Mouse (Mus musculus) G1E-ER4 (cell line): ENCODE measurements around the gene Fgfr2. TPM values are rescaled to one million over a fixed set of nuclear protein-coding genes. Genes with fewer than 3 reads are reported as not detected.

Experiments
- GATA1 ChIP-seq: IDR thresholded peaks from one replicate; pipeline ENCODE4 v1.8.0; 2012; ENCODE audit warnings: low read length, inconsistent platforms
- polyA plus RNA-seq: library from polyadenylated mRNA; stranded (reverse); fragments of >175 nt; gene quantifications from 2 replicates; pipeline ENCODE4 v1.2.3, GENCODE M21; 2012

The Fgfr2 gene
- polyA plus RNA-seq, 1 experiment, result not detected

DNA sequence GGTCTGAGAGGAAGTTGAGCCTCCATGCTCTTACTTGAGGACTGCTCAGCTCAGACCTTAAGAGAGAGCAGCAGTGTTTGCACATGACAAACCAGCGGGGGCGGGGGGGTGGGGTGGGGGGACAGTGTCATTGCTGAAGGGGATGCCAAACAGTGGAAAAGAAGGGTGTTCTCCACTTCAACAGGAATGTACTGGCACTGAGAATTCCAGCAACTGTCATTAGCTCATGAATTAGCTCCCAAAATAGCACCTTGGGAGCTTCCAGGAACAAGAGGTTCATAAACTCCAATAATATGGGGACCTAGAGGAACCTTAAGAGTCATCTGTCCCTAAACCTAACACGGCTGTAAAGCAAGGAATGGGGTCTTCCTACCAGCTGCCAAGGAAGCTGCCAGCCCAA lies 680.0 kb downstream of the Fgfr2 start:
- no peak for TF ChIP-seq GATA1

DNA sequence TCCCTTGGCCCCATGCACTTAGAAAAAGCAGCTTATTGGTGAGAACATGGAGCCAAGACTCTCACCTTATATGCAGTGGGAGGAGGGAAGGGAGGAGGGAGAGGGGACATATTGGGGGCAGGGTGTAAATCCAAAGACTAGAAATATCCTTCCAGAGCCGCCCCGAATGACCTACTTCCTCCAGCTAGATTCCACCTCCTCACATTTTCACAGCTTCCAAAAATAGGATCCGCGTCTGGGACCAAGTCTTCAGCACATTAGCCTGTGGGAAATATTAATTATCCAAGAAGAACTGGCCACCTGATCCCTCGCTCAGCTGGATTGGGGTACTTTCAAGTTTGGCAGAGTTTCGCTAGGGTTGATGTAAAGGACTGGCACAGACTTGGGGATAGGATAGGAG lies 683.2 kb downstream of the Fgfr2 start:
- TF ChIP-seq GATA1, result no peak

DNA sequence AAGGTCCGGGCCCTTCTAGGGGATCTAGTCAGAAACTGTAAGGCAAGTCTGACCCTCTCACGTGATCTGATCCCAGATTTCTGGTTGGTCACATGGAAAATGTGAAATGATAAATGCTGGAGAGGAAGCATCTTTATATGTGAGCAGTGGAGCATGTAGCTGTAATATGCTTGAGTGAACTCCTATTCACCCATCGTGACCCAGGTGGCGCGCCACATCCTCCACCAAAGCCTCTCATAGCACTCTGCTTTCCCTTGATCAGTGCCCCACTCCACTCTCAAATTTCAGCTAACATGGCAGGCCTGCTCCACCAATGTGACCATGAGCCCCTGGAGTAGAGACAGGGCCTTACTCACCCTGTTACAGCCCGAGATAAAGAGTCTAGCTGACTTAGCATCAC lies 685.1 kb downstream of the Fgfr2 start:
- TF ChIP-seq GATA1, result no peak

DNA sequence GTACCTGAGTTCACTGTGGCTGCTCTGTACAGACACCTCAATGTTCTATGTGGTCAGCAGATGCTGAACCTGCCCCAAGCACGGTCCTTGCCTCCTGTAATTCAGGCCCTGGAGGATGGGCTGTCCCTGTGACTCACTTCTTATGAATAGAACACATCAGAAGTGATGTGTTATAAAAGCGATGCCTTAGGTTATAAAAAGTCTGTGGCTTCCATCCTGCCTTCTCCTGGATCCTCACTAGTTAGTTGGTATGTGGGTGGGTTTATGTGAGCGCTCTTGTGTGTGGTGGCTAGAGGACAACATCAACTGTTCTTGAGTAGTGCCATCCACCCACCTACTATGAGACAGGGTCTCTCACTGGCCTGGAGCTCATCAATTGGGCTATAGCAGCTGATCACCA lies 685.7 kb downstream of the Fgfr2 start:
- TF ChIP-seq GATA1, result no peak

DNA sequence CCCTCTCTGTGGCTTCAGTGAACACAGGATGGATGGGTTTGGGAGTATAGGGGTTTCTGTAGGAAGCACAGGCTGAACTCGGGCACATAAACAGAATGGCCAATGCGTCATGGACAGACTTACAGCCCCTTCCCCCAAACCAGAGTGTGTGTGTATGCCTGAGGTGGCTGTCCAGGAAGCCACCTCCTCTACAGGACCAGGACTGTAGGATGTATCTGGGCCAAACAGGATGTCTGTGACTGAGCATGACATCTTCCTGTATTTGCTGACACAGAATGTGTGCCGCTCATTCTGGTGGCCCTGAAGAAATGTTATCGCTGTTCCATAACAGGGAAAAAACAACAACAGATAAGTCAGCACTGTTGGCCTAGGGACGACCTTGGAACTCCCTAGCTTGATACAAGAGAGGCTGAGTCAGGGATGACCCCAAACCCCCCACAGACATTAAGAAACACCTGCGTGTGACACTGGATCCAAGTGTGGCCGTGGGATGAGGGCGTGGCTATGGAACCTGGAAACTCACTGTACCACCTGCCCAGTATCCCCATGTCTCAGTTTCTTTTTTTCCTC lies 687.6 kb downstream of the Fgfr2 start:
- no peak for TF ChIP-seq GATA1

DNA sequence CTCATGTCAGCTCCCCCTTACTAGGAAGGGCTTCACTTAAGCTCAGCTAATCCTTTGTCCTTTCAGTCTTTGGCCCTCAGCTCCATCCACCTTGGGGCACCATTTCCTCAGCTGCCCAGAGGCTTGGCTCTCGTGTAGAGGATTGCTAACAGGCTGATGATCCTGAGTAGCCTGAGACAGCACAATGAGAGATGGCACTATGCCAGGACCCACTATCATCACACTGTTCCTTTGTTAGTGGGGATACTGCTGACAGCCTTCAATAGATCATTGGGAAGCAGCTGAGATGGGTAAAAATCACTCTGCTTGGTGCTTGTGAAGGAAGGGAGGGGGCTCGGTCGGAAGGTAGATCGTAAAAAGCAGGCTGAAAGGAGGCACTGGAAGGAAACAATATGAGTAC lies 693.8 kb downstream of the Fgfr2 start:
- no peak for TF ChIP-seq GATA1

DNA sequence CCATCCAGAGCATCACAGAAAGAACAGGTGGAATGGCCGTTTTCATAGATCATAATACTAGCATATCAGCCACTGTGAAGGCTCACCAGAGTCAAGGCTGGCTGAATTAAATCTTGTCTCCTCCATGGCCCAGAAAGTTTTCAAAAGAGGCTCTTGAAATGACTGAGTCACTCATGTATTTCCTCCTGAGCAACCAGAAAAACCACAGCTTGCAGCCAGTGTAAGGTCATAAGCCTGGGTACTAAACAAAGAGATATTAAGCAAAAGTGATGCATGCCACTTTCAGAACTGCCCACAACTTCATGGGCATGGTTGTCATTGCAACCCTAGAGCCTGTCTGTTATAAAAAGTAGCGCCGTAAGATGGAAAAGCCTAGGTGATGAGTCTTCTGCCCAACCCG lies 694.8 kb downstream of the Fgfr2 start:
- TF ChIP-seq GATA1, result no peak

DNA sequence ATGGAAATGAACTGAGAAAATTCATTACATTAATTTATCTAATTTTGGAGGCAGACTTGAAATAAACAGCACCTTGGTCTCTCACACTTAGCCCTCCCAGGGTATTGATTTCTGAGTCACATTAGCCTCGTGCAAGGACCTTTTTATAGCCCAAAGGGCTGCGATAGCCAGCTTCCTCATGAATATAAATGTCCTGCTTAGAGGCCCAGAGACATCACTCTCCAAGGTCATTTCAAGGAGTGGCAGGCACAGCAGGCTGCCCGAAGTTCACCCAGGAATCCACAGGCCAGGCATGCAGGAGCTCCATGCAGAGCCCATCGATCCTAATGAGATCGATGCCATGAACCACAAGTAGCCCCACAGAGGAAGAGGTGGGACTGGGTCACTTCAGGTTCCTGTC lies 697.1 kb downstream of the Fgfr2 start:
- TF ChIP-seq GATA1, result no peak

DNA sequence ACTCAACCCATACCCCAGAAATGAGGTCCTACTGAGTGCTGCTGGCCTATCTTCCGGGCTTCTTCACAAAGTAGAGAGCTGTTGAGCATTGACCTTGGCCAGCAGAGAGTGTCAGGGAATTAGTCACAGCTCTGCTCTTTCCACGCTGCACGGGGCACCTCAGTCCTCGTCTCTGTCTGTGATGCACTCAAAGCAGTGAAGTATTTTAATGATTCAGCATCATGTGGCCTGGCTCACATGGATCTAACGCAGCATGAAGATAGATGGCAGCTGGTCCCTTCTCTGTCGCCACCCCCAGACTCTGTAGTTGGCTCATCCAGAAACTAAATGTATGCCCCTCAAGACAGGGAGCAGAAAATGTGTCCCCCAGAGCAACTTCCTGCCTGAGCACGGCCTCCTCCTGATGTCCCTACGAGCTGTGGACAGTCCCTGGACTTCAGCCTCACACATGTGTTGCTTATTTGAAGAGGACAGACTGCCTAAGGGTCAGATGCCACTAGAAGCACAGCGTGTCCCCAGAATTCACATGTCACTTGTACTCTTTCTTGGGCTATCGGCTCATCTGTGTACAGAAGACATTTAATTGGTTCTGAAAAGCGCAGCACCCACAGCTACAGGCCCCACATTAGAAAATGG lies 697.7 kb downstream of the Fgfr2 start:
- no peak for TF ChIP-seq GATA1

DNA sequence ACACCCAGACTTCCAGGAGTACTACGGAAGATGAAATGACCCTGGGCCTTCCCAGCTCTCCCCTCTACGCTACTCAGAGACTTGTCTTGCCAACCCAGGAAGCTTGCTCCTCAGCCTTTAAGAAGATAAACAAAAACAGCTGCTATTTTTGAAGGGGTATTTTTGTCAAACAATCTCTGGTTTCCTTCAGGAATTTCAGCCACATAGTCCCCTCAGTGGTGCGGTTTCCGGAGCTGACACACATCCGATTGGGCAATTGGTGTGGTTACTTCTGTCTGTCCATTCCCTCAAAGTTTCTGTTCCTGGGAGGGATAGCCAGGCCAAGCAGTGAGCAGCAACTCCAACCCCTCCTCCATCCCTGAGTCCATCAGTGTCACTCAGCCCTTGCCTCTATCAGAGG lies 699.6 kb downstream of the Fgfr2 start:
- TF ChIP-seq GATA1, result no peak

DNA sequence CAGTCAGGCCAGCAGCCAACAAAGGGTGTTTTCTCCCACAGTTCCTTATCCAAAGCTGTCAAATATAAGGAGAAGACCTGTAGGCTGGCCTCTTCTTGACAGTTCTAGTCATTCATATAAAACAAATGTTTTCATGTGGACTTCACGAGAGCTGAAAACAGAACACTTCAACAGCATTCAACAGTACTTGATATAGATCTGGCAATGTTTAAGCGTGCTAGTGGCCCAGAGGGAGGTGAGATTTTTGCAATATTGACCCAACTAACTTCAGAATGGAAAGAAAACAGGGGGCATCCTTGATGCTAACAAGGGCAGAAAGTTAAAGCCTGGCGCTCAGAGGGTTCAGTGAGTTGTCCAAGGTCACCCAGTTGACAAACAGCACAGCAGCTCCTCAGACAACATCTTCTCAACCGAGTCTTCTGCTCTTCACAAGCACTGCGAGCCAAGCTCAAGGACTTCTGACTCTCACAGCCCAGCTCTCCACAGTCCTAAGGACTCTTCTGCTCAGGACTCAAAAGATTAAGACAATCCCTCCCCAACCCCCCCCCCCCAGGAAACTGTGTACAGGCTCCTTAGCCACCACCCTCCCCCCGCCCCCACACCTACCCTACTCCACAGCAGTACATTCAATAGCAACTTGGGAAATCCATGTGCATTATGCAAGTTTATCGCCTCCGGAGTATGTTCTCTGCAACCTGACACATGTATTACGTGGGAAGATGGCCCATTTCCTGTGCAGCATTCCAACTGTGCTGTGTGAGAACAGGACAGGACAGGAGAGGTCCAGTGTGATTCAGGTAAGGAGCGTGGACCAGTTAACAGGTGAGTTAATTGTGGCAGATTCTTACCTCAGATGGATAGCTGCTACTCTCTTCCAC lies 703.5 kb downstream of the Fgfr2 start:
- no peak for TF ChIP-seq GATA1

DNA sequence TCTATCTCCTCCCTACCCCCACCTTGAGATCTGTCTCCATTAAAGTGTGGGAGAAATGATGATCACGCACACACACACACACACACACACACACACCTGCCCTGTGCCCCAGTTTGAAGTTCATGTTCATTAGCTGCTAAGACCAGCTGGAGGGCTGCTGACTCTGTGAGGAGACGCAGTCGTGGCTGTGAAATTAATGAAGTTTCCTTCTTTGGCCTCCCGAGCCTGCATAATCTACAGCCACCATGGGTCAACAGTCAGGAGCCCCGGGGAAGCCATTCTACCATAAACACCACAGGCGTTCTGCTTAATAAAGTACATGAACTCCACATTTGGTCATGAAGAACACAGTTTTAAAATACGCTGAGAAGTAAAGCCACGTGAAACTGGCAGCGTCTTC lies 706.3 kb downstream of the Fgfr2 start:
- no peak for TF ChIP-seq GATA1

DNA sequence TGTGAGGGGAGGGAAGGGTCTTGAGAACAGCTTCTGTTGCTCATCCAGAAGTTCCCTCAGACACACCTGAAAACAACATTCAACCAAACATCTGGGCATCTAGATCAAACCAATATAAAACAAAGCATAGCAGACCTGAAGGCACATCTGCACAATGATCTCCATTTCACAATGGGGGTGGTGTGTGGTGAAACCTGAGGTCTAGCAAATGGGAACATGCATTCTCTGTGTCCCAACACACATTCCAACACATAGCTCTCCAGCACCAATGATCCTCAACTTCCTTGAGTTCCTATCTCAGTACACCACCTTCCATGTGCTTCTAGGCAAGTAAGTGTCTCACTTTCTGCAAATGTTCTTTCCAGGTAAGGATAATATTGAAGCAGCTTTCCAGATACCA lies 707.3 kb downstream of the Fgfr2 start:
- no peak for TF ChIP-seq GATA1

DNA sequence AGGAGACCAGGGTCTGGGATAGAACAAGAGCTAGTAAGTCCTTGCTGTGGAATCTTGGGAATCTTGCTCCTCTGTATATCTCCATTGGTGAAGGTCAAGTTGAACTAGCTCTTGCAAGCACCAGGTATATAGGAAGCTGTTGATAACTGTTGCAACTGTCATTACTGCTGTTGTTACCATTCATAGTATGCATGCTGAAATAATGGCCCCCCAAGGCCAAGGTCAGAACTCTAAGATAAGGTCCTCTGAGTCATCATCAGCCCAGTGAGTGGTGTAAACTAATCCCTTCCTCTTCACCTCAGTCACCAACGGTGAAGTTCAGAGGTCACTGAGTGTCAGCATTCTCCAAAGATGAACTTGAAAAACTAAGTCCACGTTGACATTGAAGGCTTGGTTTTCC lies 710.6 kb downstream of the Fgfr2 start:
- TF ChIP-seq GATA1, result no peak

DNA sequence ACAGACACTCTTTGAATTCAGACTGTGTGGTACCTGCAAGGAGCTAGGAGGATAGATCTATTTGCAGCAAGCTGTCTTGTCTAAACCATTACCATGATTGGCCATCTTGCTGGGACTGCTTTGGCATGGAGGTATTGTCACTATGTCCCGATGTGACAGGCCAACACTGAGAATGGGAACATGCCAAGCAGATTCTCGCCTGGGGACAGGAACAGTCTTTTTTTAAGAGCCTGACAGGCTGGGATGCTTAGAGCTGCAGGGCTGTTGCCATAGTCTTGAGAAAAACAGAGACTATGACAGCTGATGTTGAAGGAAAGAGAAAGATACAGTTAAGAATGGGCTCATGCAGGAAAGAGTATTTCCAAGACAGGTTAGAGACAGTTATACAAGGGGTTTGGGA lies 711.4 kb downstream of the Fgfr2 start:
- no peak for TF ChIP-seq GATA1

DNA sequence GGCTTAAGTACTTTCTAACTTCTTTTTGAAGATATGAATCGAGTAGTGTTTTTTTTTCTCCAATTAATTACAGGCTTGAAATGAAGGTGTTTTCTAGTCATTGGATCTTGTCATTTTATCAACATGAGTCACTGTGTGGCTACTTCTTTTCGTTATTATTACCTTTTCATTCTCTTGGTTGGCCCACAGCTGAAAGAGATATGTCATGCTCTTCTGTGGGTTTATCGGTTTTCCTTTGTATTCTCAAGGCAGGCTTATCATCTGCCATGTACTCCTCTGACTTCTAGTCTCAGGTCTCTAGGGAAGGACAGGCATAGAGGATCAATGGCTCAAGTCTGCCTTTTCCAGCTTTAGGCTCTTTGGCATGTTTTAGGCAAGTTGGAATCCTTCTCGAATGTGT lies 712.2 kb downstream of the Fgfr2 start:
- no peak for TF ChIP-seq GATA1

DNA sequence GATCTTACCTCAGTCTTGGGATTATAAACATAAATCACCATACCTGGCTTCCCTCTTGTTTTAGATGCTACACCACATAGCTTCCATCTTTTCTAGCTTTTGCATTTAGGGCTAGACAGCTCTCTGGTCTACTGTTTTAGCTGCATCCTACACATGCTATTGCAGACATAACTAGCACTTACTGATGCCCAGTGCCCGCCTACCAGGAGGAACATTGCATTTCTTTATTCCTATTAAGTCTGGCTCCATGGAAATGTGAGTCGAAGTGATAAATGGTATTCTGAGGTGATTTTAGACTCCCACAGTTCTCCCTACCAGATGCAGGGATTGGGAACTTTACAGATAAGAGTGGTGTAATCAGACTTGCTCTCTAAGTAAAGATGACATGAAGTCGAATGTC lies 713.3 kb downstream of the Fgfr2 start:
- no peak for TF ChIP-seq GATA1
